ENCODE assay signal across 9 mouse cellular contexts in genomic region chr1:191299215-191299942, GRCm38 (mm10). TPM values are rescaled to one million over a fixed set of nuclear protein-coding genes. Genes with fewer than 3 reads are reported as not detected.
DNase-seq lines count a peak whose midpoint lies in the region; ATAC-seq lines count a peak whose summit lies in the region.
"Had no signal": no experiment of that assay in that cellular context is flagged by ENCODE, and none has a peak within 500 bp of the region (broad histone marks: within the 10 kb centered on the region; RNA-seq: fewer than 3 reads in every experiment).

No protein-coding gene starts in this region.

- WGBS in forebrain, embryonic 14.5 days, result 62% methylated on average over 11 of the region's 11 CpGs
- 59% methylated on average over 11 of the region's 11 CpGs for WGBS in forebrain, embryonic 15.5 days
- 59% methylated on average over 11 of the region's 11 CpGs for WGBS in forebrain, embryonic 13.5 days

- intact Hi-C loops in left cerebral cortex, postnatal 25 days (cut with DNase I), result no loop called here

- H3K4me3 ChIP-seq in forebrain, embryonic 14.5 days (ENCODE audit: low read depth, low read length), result no peak overlapping the region
- H3K4me3 ChIP-seq in forebrain, embryonic 15.5 days, result no peak overlapping the region
- H3K4me3 ChIP-seq in forebrain, embryonic 13.5 days, result no peak overlapping the region
- H3K4me3 ChIP-seq: neural tube, embryonic 13.5 days had no signal

- no peak overlapping the region for H3K27ac ChIP-seq in forebrain, embryonic 14.5 days (ENCODE audit: low read depth, low read length)
- no peak overlapping the region for H3K27ac ChIP-seq in forebrain, embryonic 15.5 days (replicated peaks)
- no peak overlapping the region for H3K27ac ChIP-seq in forebrain, embryonic 13.5 days
- H3K27ac ChIP-seq: neural tube, embryonic 13.5 days had no signal

- no peaks in the 10 kb centered on the region for H3K27me3 ChIP-seq in forebrain, embryonic 14.5 days (replicated peaks; ENCODE audit: control insufficient read depth, insufficient read depth, low read length)
- H3K27me3 ChIP-seq in forebrain, embryonic 15.5 days, result no peaks in the 10 kb centered on the region
- H3K27me3 ChIP-seq in forebrain, embryonic 13.5 days, result no peaks in the 10 kb centered on the region
- H3K27me3 ChIP-seq: neural tube, embryonic 13.5 days had no signal

- H3K36me3 ChIP-seq in forebrain, embryonic 14.5 days (ENCODE audit: control insufficient read depth, insufficient read depth, low read length), result no peaks in the 10 kb centered on the region
- no peaks in the 10 kb centered on the region for H3K36me3 ChIP-seq in forebrain, embryonic 15.5 days
- H3K36me3 ChIP-seq in forebrain, embryonic 13.5 days (ENCODE audit: poor library complexity, severe bottlenecking), result no peaks in the 10 kb centered on the region
- H3K36me3 ChIP-seq: neural tube, embryonic 13.5 days had no signal

- H3K4me2 ChIP-seq in forebrain, embryonic 14.5 days (ENCODE audit: low read length), result no peak overlapping the region
- no peak overlapping the region for H3K4me2 ChIP-seq in forebrain, embryonic 15.5 days (replicated peaks)
- no peak overlapping the region for H3K4me2 ChIP-seq in forebrain, embryonic 13.5 days
- H3K4me2 ChIP-seq: neural tube, embryonic 13.5 days had no signal

- H3K9ac ChIP-seq in forebrain, embryonic 14.5 days (ENCODE audit: low read length), result no peak overlapping the region
- no peak overlapping the region for H3K9ac ChIP-seq in forebrain, embryonic 15.5 days (replicated peaks)
- H3K9ac ChIP-seq in forebrain, embryonic 13.5 days, result no peak overlapping the region
- H3K9ac ChIP-seq: neural tube, embryonic 13.5 days had no signal

- peak; percentile 39 for DNase-seq in forebrain, embryonic 14.5 days (ENCODE audit: low spot score)
- DNase-seq in urinary bladder, postnatal 14 days (ENCODE audit: low spot score), result peak; percentile 56
- no peak for DNase-seq in urinary bladder, postnatal 10 days (ENCODE audit: low spot score)
- DNase-seq in heart, adult 18-20 months, result peak; percentile 79 to 82
- peak; percentile 45 to 61 for DNase-seq in left cerebral cortex, postnatal 25 days (ENCODE audit: low spot score in 2 of 2)
- DNase-seq in right cerebral cortex, postnatal 10 days (ENCODE audit: low spot score in 2 of 2), result peak; percentile 52 to 64

- ATAC-seq in forebrain, embryonic 14.5 days, result no peak
- ATAC-seq in forebrain, embryonic 15.5 days (replicated peaks), result no peak
- ATAC-seq in forebrain, embryonic 13.5 days, result no peak

- no peaks in the 10 kb centered on the region for H3K4me1 ChIP-seq in forebrain, embryonic 14.5 days (ENCODE audit: control insufficient read depth, insufficient read depth, low read length)
- no peaks in the 10 kb centered on the region for H3K4me1 ChIP-seq in forebrain, embryonic 15.5 days
- no peaks in the 10 kb centered on the region for H3K4me1 ChIP-seq in forebrain, embryonic 13.5 days
- H3K4me1 ChIP-seq: neural tube, embryonic 13.5 days had no signal

- no peaks in the 10 kb centered on the region for H3K9me3 ChIP-seq in forebrain, embryonic 14.5 days (replicated peaks; ENCODE audit: control insufficient read depth, low read length)
- H3K9me3 ChIP-seq in forebrain, embryonic 15.5 days, result no peaks in the 10 kb centered on the region
- no peaks in the 10 kb centered on the region for H3K9me3 ChIP-seq in forebrain, embryonic 13.5 days (replicated peaks)
- H3K9me3 ChIP-seq: neural tube, embryonic 13.5 days had no signal

RNA-seq across cellular contexts. Expression of gene Nenf, which starts 18.6 kb away (rescaled TPM):
- polyA plus RNA-seq in forebrain, embryonic 14.5 days (2014; fragmentation: Nextera tagmentation; extraction: Ambion mirVana), result 125 and 128 TPM in 2 replicates
- 100 and 106 TPM in 2 replicates for polyA plus RNA-seq in forebrain, embryonic 15.5 days (2015; fragmentation: Nextera tagmentation; extraction: Ambion mirVana)
- total RNA-seq in heart, adult 18-20 months (2021), result 100 to 1,000 TPM; 101 to 108 TPM
- total RNA-seq in left cerebral cortex, postnatal 25 days (2021), result 10 to 100 TPM; 70.5 to 72.8 TPM
- polyA plus RNA-seq in forebrain, embryonic 13.5 days (2015; fragmentation: Nextera tagmentation; extraction: Ambion mirVana), result 66.3 and 69.3 TPM in 2 replicates

RNA-seq across cellular contexts. Expression of gene Tmem206, which starts 26.3 kb away (rescaled TPM):
- polyA plus RNA-seq in forebrain, embryonic 14.5 days (2014; fragmentation: Nextera tagmentation; extraction: Ambion mirVana), result 57.0 and 62.5 TPM in 2 replicates
- polyA plus RNA-seq in forebrain, embryonic 15.5 days (2015; fragmentation: Nextera tagmentation; extraction: Ambion mirVana), result 53.1 and 54.0 TPM in 2 replicates
- total RNA-seq in heart, adult 18-20 months (2021), result 1 to 10 TPM; 3.1 to 4.0 TPM
- total RNA-seq in left cerebral cortex, postnatal 25 days (2021), result 1 to 10 TPM; 9.0 to 9.1 TPM
- 41.3 and 43.9 TPM in 2 replicates for polyA plus RNA-seq in forebrain, embryonic 13.5 days (2015; fragmentation: Nextera tagmentation; extraction: Ambion mirVana)
